Mouse (Mus musculus): ENCODE results near the gene Itgam.
"Not testable (repeated sequence)": the region's sequence is repeated elsewhere in the genome, so short reads cannot be mapped to it uniquely, and the experiment has no call there.

The Itgam gene

DNA sequence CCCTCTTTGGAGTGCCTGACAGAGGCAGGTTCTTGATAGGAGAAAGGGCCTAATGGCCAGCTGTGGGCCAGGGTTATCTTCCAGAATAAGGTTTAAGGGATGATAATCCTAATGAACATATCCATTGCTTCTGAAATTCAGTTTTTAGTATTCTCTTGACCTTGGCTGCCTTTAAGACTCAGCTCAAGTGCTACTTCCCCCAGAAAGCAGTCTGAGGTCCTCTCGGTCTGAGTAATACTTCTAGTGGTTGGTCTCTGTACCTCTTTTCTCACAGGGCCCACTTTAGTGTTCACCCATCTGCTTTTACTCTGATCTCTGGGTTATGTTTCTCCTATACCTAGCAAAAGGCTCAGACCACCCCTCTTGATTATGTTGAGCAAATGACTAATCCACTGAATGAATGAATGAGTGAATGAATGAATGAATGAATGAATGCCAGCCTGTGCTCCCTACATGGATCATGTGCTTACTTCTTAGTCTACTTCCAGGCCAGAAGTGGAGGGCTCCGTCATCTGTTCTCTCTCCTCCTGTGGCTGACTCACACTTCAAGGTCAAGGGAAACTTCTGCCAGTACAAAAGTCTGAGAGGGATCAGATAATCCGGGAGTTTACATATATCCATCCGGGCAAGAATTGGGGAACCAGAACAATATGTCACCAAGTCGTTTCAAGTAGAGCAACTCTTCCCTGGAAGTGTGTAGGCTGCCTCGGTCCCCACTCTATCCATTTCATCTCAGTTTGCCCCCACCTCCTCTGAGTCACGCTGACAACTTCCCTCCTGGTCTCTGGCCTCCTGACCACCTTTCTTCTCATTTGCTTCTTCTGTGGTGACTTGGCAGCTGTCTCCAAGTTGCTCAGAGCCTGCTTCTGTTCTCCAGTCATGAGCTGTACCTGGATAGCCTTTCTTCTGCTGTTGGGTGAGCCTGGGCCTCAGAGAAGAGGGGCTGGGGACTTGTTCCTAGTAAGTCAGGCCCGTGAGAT, 66.6 kb downstream of the Itgam start, which contains the start of gene Itgax:
TSS of gene Itgax (plus strand) at position 807 of the 980 bp plus-strand sequence.
- DNase-seq (ENCODE audit: low read depth, low spot score) = no peak

DNA sequence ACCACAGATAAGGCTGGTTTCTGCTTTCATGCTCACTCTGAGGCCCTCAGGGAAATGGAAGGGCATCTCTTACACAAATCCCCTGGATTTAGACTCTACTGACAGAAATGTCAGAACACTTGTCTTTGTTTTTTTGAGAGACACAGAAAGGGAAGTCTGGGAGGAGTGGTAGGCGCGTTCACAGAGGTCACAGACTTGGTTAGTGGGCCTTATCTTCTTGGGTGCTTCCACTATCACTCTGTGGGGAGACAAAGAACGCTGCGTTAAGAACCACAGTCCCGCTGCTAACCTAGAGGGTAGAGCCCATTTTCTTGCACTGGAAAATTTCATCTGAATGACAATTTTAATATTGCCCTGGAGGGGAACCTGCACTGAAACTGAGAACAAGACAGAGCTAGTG, 69.7 kb downstream of the Itgam start:
- no peak for DNase-seq (ENCODE audit: low read depth, low spot score)

DNA sequence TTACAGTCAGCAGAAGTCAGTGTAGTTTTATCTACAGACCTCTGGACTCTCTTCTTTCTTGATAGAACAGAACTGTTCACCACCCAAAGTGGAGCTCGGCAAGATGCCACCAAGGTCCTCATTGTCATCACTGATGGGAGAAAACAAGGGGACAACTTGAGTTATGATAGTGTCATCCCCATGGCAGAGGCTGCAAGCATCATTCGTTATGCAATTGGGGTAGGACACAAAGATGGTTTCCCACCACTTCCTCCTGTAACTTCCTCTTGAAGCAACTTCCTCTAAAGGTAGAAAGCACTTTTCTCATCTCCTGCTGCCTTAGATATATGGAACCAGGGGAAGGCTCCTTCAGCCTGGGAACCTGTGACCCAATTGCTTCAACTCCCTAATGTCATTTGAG, 71.2 kb downstream of the Itgam start:
- no peak for DNase-seq (ENCODE audit: low read depth, low spot score)

DNA sequence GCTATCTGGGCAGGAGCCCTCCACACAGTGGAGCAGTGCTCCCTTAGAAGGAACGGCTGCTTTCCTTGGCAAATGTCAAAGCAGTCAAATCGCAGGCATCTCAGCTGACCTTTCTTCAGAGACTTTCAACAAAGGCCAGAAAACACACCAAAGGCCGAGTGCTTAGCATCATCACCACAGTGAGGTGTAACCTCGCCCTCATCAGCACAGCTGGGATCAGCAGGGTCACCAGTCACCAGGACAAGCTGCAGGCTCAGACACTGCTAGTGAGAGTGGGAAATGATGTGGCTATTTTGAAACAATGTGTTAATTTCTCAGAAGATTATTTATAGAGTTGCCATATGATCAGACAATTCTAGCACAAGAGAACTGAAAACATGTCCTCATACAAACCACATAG, 74.5 kb downstream of the Itgam start:
- DNase-seq (ENCODE audit: low read depth, low spot score) = no peak

DNA sequence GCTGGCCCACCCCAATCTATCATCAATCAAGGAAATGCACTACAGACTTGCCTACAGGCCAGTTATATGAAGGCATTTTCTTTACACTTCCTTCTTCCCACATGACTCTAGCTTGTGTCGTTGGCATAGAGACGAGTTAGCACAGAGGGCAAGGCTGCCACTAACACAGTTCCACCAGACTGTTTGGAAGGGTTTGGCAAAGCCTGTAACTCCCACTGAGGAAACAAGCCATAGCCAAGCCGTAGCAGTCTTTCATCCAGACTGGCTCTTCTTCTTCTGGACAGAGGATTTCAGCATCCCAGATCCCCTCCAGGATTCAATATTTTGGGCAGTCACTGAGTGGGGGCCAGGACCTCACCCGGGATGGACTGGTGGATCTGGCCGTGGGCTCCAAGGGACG, 77.2 kb downstream of the Itgam start:
- no peak for DNase-seq (ENCODE audit: low read depth, low spot score)

DNA sequence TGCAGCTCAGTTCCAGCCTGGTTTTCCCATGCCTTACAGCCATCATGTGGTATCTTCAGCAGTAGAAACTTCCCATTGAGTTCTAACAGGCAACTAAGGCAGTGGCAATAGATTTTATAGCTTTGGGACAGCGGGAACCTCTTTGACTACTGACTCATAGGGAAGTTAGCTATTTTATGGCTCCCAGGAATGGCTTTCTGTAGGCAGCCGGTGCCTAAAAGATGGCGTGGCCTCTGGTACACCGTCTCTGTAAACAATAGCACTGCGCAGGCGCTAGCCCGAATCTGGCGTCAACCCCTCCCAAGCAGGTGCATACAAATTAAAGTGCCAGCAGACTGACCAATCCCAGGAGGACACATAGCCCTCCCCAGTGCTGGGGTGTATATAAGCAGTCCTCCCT, 88.5 kb downstream of the Itgam start:
- DNase-seq (ENCODE audit: low read depth, low spot score) = no peak

DNA sequence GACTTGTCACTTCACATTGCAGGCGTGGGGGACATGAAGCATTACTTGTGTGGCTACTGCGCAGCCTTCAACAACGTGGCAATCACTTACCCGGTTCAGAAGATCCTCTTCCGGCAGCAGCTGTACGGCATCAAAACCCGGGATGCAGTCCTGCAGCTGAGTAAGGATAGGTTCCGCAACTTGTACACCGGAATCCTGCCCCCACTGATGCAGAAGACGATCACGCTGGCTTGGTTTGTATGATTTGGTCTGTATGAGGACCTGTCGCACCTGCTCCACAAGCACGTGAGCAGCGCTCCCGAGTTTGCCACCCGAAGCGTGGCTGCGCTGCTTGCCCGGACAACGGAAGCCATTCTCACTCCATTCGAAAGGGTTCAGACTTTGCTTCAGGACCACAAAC, 91.6 kb downstream of the Itgam start, which contains the start of gene Itgad:
TSS of gene Itgad (plus strand) at position 301 of the 400 bp plus-strand sequence.
- no peak for DNase-seq (ENCODE audit: low read depth, low spot score)

DNA sequence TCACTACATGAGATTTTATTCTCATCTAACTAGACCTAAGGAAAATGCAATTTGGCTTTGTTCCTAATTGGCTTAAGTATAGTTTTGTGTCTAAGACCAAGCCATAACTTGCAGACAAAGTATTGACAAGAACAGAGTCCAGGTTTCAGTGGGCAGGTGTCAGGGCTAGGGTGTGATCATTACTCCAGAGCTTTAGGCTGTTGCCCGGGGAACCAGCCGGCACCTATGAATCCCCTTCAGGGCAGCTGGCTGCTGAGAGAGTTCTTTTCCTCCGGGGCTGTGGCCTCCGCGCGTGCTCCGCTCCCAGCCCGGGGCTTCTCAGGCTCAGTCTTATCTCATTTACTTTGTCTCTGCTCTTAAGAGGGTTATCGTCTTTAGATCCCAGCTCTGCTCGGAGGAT, 92.5 kb downstream of the Itgam start:
- DNase-seq (ENCODE audit: low read depth, low spot score) = no peak

DNA sequence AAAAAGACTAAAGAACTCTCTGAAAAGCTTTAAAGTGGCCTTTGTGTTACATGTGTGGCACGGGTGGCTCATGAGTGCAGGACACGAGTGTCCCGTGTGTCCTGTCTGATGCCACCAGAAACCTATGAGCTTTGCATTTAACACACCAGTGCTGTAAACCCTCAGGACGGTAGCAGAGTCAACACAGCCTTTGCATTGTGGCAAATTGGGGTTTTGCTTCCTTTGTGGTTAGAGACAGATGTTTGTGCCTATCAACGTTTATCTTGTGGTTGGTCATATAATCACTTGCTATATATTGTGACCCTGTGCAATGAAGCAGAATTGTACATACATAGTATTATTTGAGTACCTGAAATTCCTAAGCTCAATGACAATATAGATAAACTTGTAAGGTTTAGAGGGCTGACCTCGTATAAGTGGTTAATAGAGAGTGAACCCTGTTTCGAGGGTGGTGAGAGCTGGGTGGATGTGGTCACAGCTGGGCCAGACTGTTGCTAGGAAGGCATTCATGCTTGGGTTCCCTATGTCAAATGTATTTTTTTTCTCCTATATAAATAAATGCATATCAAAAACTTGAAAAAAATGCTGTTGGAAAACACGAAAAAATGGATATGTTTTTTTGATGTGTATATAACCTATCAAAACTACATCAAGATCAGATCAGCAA, 96.4 kb downstream of the Itgam start:
- DNase-seq (ENCODE audit: low read depth, low spot score) = not testable (repeated sequence)

DNA sequence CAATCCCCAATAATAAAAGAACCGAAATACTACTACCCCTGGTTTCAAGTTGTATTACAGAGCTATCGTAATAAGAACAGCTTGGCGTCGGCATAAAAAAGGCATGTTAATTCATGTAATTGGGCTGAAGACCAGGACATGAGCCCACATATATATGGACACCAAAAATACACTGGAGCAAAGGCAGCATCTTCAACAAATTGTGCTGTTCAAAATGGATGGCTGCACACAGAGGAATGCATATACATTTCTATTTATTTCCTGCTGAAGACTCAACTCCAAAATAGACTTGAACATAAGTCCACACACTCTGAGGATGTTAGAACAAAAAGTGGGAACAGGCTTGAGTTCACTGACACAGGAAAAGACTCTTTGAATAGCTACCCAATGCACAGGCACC, 101.6 kb downstream of the Itgam start:
- no peak for DNase-seq (ENCODE audit: low read depth, low spot score)

DNA sequence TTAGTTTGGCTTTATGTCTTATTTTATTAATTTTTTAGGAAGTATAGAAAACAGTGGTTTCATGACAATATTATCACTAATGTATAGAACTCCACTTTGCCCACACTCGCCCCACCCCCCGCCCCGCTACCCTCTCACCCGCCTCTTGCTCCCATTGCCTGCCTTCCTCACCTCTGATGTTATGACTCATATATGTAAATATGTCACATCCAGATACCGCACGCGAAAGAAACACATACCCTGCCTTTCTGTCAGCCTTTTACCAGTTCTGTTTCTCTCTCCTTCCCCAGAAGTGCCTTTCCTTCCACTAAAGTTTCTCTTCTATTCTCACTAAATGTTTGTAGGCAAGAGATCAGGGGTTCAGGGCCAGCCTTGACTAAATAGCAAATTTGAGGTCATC, 104.0 kb downstream of the Itgam start:
- DNase-seq (ENCODE audit: low read depth, low spot score) = no peak

Measured in WW6 (cell line).